Mouse (Mus musculus) testis, adult 2 months (tissue): ENCODE results near the gene Cacng2.

ENCODE experiments used
- CTCF ChIP-seq: fragments of 200-500 bp; IDR thresholded peaks from 2 replicates; pipeline ENCODE4 v1.5.1; 2012; ENCODE audit warnings: low read depth, mild to moderate bottlenecking, inconsistent platforms, low read length, moderate library complexity; ENCODE audit not compliant: control insufficient read depth, insufficient read depth, insufficient replicate concordance
- POLR2A ChIP-seq: fragments of 200-500 bp; IDR thresholded peaks from 2 replicates; pipeline ENCODE4 v1.6.1; 2012; ENCODE audit warnings: low read depth, mild to moderate bottlenecking, inconsistent platforms, low read length, moderate library complexity; ENCODE audit not compliant: control insufficient read depth

GRCm38 (mm10) chr15:78045842-78046241 lies 74.0 kb downstream of the Cacng2 start:
- TF ChIP-seq POLR2A (no peak), CTCF (no peak)
